Mouse (Mus musculus) CH12.LX (cell line): ENCODE results near the gene Gm45808. TPM values are rescaled to one million over a fixed set of nuclear protein-coding genes. Genes with fewer than 3 reads are reported as not detected.
A peak's percentile ranks its signal among the peaks of the same experiment; 100 is the strongest.
"Not testable (repeated sequence)": the region's sequence is repeated elsewhere in the genome, so short reads cannot be mapped to it uniquely, and the experiment has no call there.

Source experiments
- DNase-seq: peaks from one replicate; pipeline ENCODE4 v3.0.0-alpha.2; 2013; ENCODE audit errors: extremely low read depth
- H3K27ac ChIP-seq: 2 replicates; pipeline ENCODE4 v1.5.1; 2012; ENCODE audit warnings: low read depth, mild to moderate bottlenecking, control low read depth, moderate library complexity; ENCODE audit not compliant: insufficient read depth
- H3K27me3 ChIP-seq: replicated peaks from 2 replicates; pipeline ENCODE3; 2012; ENCODE audit warnings: inconsistent platforms
- H3K36me3 ChIP-seq, 2 experiments: replicated peaks in 1 of 2; 2 replicates each; pipeline versions ENCODE3 to v1.6.1; 2012; ENCODE audit warnings: inconsistent platforms in 1 of 2, low read length in 1 of 2, mild to moderate bottlenecking in 1 of 2, mixed read lengths in 1 of 2, moderate library complexity in 1 of 2; ENCODE audit not compliant: control insufficient read depth in 1 of 2, insufficient read depth in 1 of 2
- H3K4me1 ChIP-seq, 2 experiments: 2 replicates each; pipeline ENCODE4 v1.6.1; 2012; ENCODE audit warnings: inconsistent platforms in 1 of 2, moderate library complexity in 1 of 2; ENCODE audit not compliant: insufficient read depth in 2 of 2, control insufficient read depth in 1 of 2
- H3K4me2 ChIP-seq: 2 replicates; pipeline ENCODE4 v1.6.1; 2012; ENCODE audit warnings: low read depth, mild to moderate bottlenecking, control low read depth; ENCODE audit not compliant: poor library complexity, insufficient read depth, severe bottlenecking
- H3K4me3 ChIP-seq, 3 experiments: fragments of 150-350 bp in 1 of 3; sonication (generic) in 1 of 3; replicated peaks in 1 of 3; 2 replicates each; pipeline versions ENCODE3 to v1.5.1; 2011 to 2012; ENCODE audit warnings: low read depth in 2 of 3, low read length in 2 of 3, mild to moderate bottlenecking in 2 of 3, moderate library complexity in 2 of 3, control low read depth in 1 of 3, improper control_type of control experiment in 1 of 3, inconsistent platforms in 1 of 3, mixed read lengths in 1 of 3; ENCODE audit not compliant: poor library complexity in 1 of 3
- H3K79me2 ChIP-seq: replicated peaks from 2 replicates; pipeline ENCODE4 v1.6.1; 2012; ENCODE audit warnings: mild to moderate bottlenecking, moderate library complexity; ENCODE audit not compliant: control insufficient read depth, poor library complexity, insufficient read depth, severe bottlenecking; ENCODE audit errors: extremely low read depth
- H3K9ac ChIP-seq: 2 replicates; pipeline ENCODE4 v1.6.1; 2012; ENCODE audit warnings: low read depth, mild to moderate bottlenecking, control low read depth, moderate library complexity; ENCODE audit not compliant: insufficient read depth
- H3K9me3 ChIP-seq: replicated peaks from 2 replicates; pipeline ENCODE3; 2012; ENCODE audit warnings: low read length, inconsistent platforms, mixed read lengths
- BHLHE40 ChIP-seq: IDR thresholded peaks from 2 replicates; pipeline ENCODE4 v1.6.1; 2011; ENCODE audit warnings: mild to moderate bottlenecking, low read depth, low read length, improper control_type of control experiment
- CHD2 ChIP-seq: IDR thresholded peaks from 2 replicates; pipeline ENCODE4 v1.6.1; 2011; ENCODE audit warnings: low read length, improper control_type of control experiment
- ELF1 ChIP-seq: IDR thresholded peaks from 2 replicates; pipeline ENCODE4 v1.6.1; 2014; ENCODE audit warnings: low read depth, mild to moderate bottlenecking, inconsistent platforms, low read length, improper control_type of control experiment
- EP300 ChIP-seq: IDR thresholded peaks from 2 replicates; pipeline ENCODE4 v1.6.1; 2011; ENCODE audit warnings: low read length, improper control_type of control experiment
- ETS1 ChIP-seq: conservative IDR thresholded peaks from 2 replicates; pipeline ENCODE4 v1.6.1; 2012; ENCODE audit warnings: low read depth, mild to moderate bottlenecking, inconsistent platforms, low read length, improper control_type of control experiment, moderate library complexity
- HCFC1 ChIP-seq: IDR thresholded peaks from 2 replicates; pipeline ENCODE4 v1.6.1; 2012; ENCODE audit warnings: low read depth, mild to moderate bottlenecking, inconsistent platforms, low read length, improper control_type of control experiment
- JUN ChIP-seq: IDR thresholded peaks from 2 replicates; pipeline ENCODE4 v1.6.1; 2011; ENCODE audit warnings: low read depth, mild to moderate bottlenecking, low read length, improper control_type of control experiment, moderate library complexity; ENCODE audit not compliant: insufficient read depth
- JUND ChIP-seq: conservative IDR thresholded peaks from 2 replicates; pipeline ENCODE4 v1.6.1; 2011; ENCODE audit warnings: low read depth, low read length, improper control_type of control experiment
- KAT2A ChIP-seq: IDR thresholded peaks from 2 replicates; pipeline ENCODE4 v1.6.1; 2012; ENCODE audit warnings: low read length, improper control_type of control experiment, inconsistent platforms; ENCODE audit not compliant: insufficient replicate concordance
- MAZ ChIP-seq: IDR thresholded peaks from 2 replicates; pipeline ENCODE4 v1.6.1; 2012; ENCODE audit warnings: low read depth, mild to moderate bottlenecking, inconsistent platforms, low read length, improper control_type of control experiment, moderate library complexity
- MEF2A ChIP-seq: IDR thresholded peaks from 2 replicates; pipeline ENCODE4 v1.6.1; 2014; ENCODE audit warnings: low read depth, mild to moderate bottlenecking, inconsistent platforms, low read length, improper control_type of control experiment, borderline replicate concordance
- MXI1 ChIP-seq: IDR thresholded peaks from 2 replicates; pipeline ENCODE4 v1.6.1; 2011; ENCODE audit warnings: mild to moderate bottlenecking, low read depth, low read length, improper control_type of control experiment
- NELFE ChIP-seq: IDR thresholded peaks from 2 replicates; pipeline ENCODE4 v1.6.1; 2011; ENCODE audit warnings: low read depth, low read length, improper control_type of control experiment
- NRF1 ChIP-seq: IDR thresholded peaks from 2 replicates; pipeline ENCODE4 v1.6.1; 2014; ENCODE audit warnings: low read depth, mild to moderate bottlenecking, inconsistent platforms, low read length, improper control_type of control experiment, moderate library complexity
- POLR2A ChIP-seq: IDR thresholded peaks from 2 replicates; pipeline ENCODE4 v1.6.1; 2011; ENCODE audit warnings: low read depth, mild to moderate bottlenecking, improper control_type of control experiment, low read length
- POLR2AphosphoS2 ChIP-seq: IDR thresholded peaks from 2 replicates; pipeline ENCODE4 v1.6.1; 2011; ENCODE audit warnings: low read depth, low read length, improper control_type of control experiment
- RCOR1 ChIP-seq: conservative IDR thresholded peaks from 2 replicates; pipeline ENCODE4 v1.6.1; 2012; ENCODE audit warnings: low read depth, mild to moderate bottlenecking, inconsistent platforms, low read length, improper control_type of control experiment
- SIN3A ChIP-seq: IDR thresholded peaks from 2 replicates; pipeline ENCODE4 v1.6.1; 2012; ENCODE audit warnings: low read length, improper control_type of control experiment, inconsistent platforms
- SMC3 ChIP-seq: IDR thresholded peaks from 2 replicates; pipeline ENCODE4 v1.6.1; 2011; ENCODE audit warnings: low read depth, low read length, improper control_type of control experiment
- TBP ChIP-seq: conservative IDR thresholded peaks from 2 replicates; pipeline ENCODE4 v1.6.1; 2011; ENCODE audit warnings: low read depth, low read length, improper control_type of control experiment
- TCF12 ChIP-seq: IDR thresholded peaks from 2 replicates; pipeline ENCODE4 v1.6.1; 2014; ENCODE audit warnings: low read depth, mild to moderate bottlenecking, inconsistent platforms, low read length, improper control_type of control experiment
- USF1 ChIP-seq: IDR thresholded peaks from 2 replicates; pipeline ENCODE4 v1.6.1; 2014; ENCODE audit warnings: low read depth, mild to moderate bottlenecking, inconsistent platforms, low read length, improper control_type of control experiment
- ZC3H11A ChIP-seq: IDR thresholded peaks from 2 replicates; pipeline ENCODE4 v1.6.1; 2012; ENCODE audit warnings: low read depth, mild to moderate bottlenecking, inconsistent platforms, low read length, improper control_type of control experiment
- ZKSCAN1 ChIP-seq: IDR thresholded peaks from 2 replicates; pipeline ENCODE4 v1.6.1; 2012; ENCODE audit warnings: low read depth, inconsistent platforms, low read length, improper control_type of control experiment, borderline replicate concordance
- ZMIZ1 ChIP-seq: IDR thresholded peaks from 2 replicates; pipeline ENCODE4 v1.6.1; 2012; ENCODE audit warnings: low read depth, mild to moderate bottlenecking, inconsistent platforms, low read length, improper control_type of control experiment
- dilution Hi-C: fragments of 300-500 bp; cut with MboI; formaldehyde crosslinking; loops from 2 replicates; pipeline ENCODE4 v1.14.3; 2020; ENCODE audit warnings: low sequenced_read_pairs; ENCODE audit not compliant: extremely low pct_unique_long_range_greater_than_20kb, extremely low pct_ligation_motif_present
- in situ Hi-C: fragments of 300-500 bp; cut with MboI; formaldehyde crosslinking; loops from 3 replicates; pipeline ENCODE4 v1.14.3; 2019; ENCODE audit warnings: low sequenced_read_pairs, low pct_ligation_motif_present, low pct_unique_long_range_greater_than_20kb, mixed read lengths
- polyA plus RNA-seq: library from polyadenylated mRNA; unstranded; fragments of >175 nt; gene quantifications from 2 replicates; pipeline ENCODE4 v1.2.1, GENCODE M21; 2012; ENCODE audit warnings: low read depth; ENCODE audit not compliant: insufficient read length
- total RNA-seq, 2 experiments: library from RNA; depleted of rRNA; stranded (reverse); fragments of 300-350 nt in 1 of 2; fragments of >200 nt in 1 of 2; gene quantifications; 2 replicates each; pipeline ENCODE4 v1.2.3; 2012 to 2014

Gm45808 gene
- total and polyA plus RNA-seq, 3 experiments: 0.85 to 5.0 TPM; not detected in 1

DNA sequence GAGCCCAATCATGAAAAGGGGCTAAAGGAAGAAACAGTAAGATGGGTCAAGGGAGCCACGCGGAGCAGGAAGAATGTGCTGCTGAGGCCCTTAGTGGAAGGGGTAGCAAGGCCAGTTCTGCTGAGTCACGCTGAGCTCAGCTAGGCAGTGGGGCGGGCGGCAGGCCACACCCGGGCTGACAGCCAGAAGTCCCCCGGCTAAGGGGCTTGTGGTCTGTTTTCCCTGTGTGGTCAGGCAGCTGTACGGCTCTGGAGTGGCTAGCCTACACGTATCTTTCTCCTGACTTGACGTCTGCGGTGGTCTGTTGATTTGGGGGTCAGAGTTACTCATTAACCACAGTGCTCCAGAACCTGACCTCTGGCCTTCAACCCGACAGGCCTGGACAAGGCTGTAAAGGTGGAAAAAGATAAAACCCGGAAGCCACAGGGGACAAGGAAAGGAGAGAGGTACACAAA, 25.7 kb downstream of the Gm45808 start (continued):
- TF ChIP-seq EP300 (no peak), ZKSCAN1 (no peak), JUN (no peak), USF1 (no peak), SMC3 (no peak), JUND (no peak), CHD2 (no peak)

DNA sequence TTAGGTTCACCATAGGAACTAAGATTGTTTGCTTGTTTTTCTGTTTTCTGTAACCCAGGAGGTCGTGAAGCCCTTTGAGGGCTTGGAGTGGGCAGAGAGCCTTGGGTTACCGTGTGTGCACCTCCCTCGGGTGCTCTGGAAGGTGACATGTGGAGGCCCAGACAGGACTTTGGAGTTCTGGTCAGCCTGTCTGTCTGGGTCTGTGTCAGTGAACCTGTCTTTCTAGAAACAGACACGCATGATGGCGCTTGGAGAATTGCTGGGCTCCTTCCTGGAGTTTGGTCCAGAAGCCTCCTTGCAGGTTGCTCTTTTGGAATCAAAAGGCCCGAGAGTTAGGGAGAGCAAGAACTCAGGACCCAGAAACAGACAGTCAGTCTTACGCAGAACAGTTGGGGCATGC, 26.2 kb downstream of the Gm45808 start:
- no peaks in the 10 kb centered on the region for H3K27me3 ChIP-seq
- peak overlapping the region; percentile 80 for H3K27ac ChIP-seq
- H3K9ac ChIP-seq: peak overlapping the region; percentile 59
- peaks cover 16 to 52% of the 10 kb centered on the region in 2 experiments for H3K4me1 ChIP-seq
- H3K79me2 ChIP-seq: peaks cover 42% of the 10 kb centered on the region
- no peak for DNase-seq
- H3K36me3 ChIP-seq: peaks cover 47 to 69% of the 10 kb centered on the region in 2 experiments
- H3K4me2 ChIP-seq: peak overlapping the region; percentile 93
- H3K9me3 ChIP-seq: no peaks in the 10 kb centered on the region
- dilution Hi-C loops: no loop called here
- TF ChIP-seq ZC3H11A (no peak), RCOR1 (no peak), ZKSCAN1 (no peak), NRF1 (0 out of 2 replicates have a peak, but pooled peaks have one; percentile 26)
- H3K4me3 ChIP-seq: peak overlapping the region in 1 of 3 experiments; percentile 40
- in situ Hi-C loops: loop anchor here (10.0 kb wide), 1 partner anchor 224 kb away; the partner anchor contains the start of gene Ntn5

DNA sequence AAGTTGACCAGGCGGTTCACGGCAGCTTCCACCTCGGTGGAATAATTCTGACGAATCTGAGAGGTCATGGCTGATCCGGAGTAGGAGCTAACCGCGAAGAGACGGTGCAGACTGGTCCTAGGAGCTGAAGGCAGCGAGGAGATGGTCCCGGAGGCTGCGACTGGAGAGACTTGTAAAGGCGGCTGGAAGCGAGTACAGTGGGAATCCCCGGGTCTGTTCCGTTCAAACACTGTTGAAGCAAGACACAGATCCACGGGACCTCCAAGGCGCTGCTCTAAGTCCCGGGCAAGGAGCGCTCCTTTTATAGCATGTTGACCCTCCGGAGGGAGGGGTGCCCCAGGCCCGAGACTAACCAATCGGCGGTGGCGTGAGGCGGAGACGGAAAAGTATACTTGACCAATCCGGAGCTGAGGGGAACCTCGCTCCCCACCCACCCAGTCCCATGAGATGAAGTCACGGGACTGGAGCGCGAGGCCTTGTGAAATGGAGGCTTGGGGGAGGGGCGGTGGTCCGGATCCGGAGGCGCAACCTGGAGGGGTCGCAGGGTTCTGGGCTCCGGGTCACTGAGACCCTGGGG, 27.0 kb downstream of the Gm45808 start, which contains the start of gene Ftl1:
TSS of gene Ftl1 (minus strand) at position 321 of the 577 bp plus-strand sequence.
- TF ChIP-seq ELF1 (peak; percentile 48; the same call in 1 of the 2 replicates), MAZ (peak; percentile 87), TCF12 (peak; percentile 63), SIN3A (peak; percentile 38; the same call in 1 of the 2 replicates), POLR2AphosphoS2 (peak; percentile 86; the same call in 1 of the 2 replicates), MEF2A (0 out of 2 replicates have a peak, but pooled peaks have one; percentile 44), ETS1 (peak; percentile 35; the same call in 1 of the 2 replicates), CHD2 (peak; percentile 77; the same call in 1 of the 2 replicates), KAT2A (0 out of 2 replicates have a peak, but pooled peaks have one; percentile 18), TBP (peak; percentile 95), USF1 (peak; percentile 67), HCFC1 (peak; percentile 42), MXI1 (peak; percentile 55; the same call in 1 of the 2 replicates), ZMIZ1 (peak; percentile 96), BHLHE40 (peak; percentile 98), POLR2A (peak; percentile 91), NELFE (peak; percentile 86)
- TF ChIP-seq, all 38 proteins: peak for 17; not testable (repeated sequence) for 21
- H3K27ac ChIP-seq: peak within 1 kb of the TSS; percentile 80
- H3K4me1 ChIP-seq: peaks cover 16 to 52% of the 10 kb centered on the region in 2 experiments
- H3K27me3 ChIP-seq, H3K9me3 ChIP-seq, dilution Hi-C loops: not testable (repeated sequence)
- DNase-seq: peak; percentile 98
- H3K4me2 ChIP-seq: peak within 1 kb of the TSS; percentile 93
- in situ Hi-C loops: loop anchor here (10.0 kb wide), 1 partner anchor 225 kb away; the partner anchor contains the start of gene Ntn5
- peaks cover 50 to 72% of the 10 kb centered on the region in 2 experiments for H3K36me3 ChIP-seq
- peaks cover 35% of the 10 kb centered on the region for H3K79me2 ChIP-seq
- peak within 1 kb of the TSS; percentile 76 to 96 (median 77) for H3K4me3 ChIP-seq
- H3K9ac ChIP-seq: peak within 1 kb of the TSS; percentile 91
